Mouse (Mus musculus): ENCODE measurements around the gene Plxdc1.

Plxdc1 gene

GRCm38 (mm10) chr11:97985727-97986677 lies at the start of gene Plxdc1:
TSS of gene Plxdc1 (minus strand) at chr11:97986444.
- peak; percentile 31 for DNase-seq (ENCODE audit: low spot score)

GRCm38 (mm10) chr11:98035977-98036377 lies 49.7 kb upstream of the Plxdc1 start:
- no peak for DNase-seq (ENCODE audit: low spot score)

GRCm38 (mm10) chr11:98034840-98035239 lies 48.6 kb upstream of the Plxdc1 start:
- no peak for DNase-seq (ENCODE audit: low spot score)

- no peak for DNase-seq (ENCODE audit: low spot score)
Measured at GRCm38 (mm10) chr11:98034061-98034460, 47.8 kb upstream of the Plxdc1 start.

DNA sequence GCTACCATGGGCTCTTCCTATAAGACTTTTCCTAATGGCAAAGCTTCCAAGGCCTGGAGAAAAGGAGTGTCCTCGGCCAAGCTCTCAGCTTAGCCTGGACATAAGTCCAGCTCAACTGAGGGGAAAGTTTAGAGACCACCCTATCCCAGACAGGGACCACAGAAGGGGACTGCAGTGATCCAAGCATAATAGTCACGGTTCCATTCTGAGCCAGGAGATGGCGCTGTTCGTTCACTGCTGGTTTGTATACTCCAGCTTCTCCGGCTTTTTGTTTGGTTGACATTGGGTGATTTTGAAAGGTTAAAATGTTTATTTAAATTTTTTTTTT lies 45.2 kb upstream of the Plxdc1 start:
- DNase-seq (ENCODE audit: low spot score), result peak; percentile 48

DNA sequence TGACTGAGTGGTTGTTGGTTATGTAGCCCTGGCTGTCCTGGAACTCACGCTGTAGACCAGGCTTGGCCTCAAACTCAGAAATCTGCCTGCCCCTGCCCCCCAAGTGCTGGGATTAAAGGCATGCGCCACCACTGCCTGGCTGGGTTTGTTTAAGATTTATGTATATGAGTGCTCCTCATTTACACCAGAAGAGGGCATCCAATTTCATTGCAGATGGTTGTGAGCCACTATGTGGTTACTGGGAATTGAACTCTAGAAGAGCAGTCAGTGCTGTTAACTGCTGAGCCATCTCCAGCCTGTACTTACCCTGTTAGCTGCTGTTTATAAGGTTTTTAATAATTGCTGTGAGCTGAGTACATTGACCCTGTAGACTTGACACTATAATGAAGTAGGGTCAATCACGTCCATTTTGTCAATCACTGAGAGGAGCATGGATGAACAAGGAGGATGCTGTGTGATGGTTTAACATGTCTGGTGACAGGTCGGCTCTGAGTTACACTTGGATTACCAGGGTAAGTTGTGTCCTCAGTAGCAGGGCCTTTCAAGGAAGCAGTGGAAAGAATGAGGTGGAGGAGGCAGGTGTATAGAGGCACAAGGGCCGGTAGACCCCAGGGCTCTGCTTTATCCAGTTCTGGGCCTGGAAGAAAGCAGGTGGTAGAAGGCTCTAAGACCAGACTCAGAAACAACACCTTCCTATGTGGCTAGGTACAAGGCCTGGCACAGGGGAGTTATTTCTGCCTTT lies 44.6 kb upstream of the Plxdc1 start:
- DNase-seq (ENCODE audit: low spot score), result no peak

GRCm38 (mm10) chr11:98027785-98028184 lies 41.5 kb upstream of the Plxdc1 start:
- no peak for DNase-seq (ENCODE audit: low spot score)

GRCm38 (mm10) chr11:98027297-98027688 lies 41.0 kb upstream of the Plxdc1 start:
- no peak for DNase-seq (ENCODE audit: low spot score)

GRCm38 (mm10) chr11:98026570-98027296 lies 40.5 kb upstream of the Plxdc1 start, which contains the start of gene Rpl19:
TSS of gene Rpl19 (plus strand) at chr11:98026710.
- peak; percentile 87 for DNase-seq (ENCODE audit: low spot score)

DNA sequence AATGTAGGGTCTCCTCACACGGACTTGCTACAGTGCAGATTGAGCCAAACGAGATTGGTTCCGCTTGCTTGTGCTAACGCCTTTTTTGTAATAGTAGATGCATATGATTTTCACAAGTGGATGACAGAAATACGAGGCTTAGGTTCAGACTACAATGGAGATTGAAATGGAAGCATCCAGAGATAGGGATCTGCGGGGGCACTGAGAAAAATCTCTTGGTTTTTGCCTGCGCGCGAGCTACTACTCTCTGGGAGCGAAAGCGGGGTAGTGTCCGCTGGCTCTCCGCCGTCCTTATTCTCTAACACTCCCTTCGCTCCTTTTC lies 40.0 kb upstream of the Plxdc1 start:
- DNase-seq (ENCODE audit: low spot score), result no peak

DNA sequence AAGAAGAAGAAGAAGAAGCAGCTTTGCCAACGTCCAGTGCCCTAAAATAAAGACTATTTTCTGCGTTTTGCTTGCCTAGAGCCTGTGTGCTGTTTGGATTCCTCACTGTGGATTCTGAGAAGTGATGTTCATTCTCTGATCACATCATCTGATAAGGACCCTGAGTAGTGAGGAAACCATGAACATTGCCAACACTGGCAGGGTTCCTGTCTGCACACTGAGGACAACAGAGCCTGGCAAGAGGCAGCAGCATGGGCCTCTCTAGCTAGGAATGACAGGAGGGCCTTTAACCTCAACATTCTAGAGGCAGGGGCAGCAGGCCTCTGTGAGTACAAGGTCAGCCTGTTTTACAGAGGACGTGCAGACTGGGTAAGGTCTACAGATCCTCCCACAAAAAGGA lies 38.3 kb upstream of the Plxdc1 start:
- no peak for DNase-seq (ENCODE audit: low spot score)

- DNase-seq (ENCODE audit: low spot score), result no peak
Measured at GRCm38 (mm10) chr11:98022555-98023371, 36.5 kb upstream of the Plxdc1 start, which contains the start of gene Cacnb1. TSS of gene Cacnb1 (minus strand) at chr11:98023034.

DNA sequence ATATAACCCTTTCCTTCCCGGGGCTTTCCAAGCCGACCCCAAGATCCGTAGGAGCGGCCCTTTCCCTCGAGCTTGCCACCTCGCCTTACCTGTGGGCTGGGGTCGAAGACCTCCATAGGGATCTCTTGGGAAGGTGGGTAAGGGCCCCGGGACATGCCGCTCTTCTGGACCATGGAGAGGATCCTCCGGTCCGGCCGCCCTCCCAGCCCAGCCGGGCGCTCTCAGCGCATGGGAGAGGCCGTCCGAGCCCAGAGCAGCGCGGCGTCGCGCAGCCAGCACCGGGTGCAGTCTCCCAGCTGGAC lies 36.0 kb upstream of the Plxdc1 start:
- DNase-seq (ENCODE audit: low spot score), result no peak

DNA sequence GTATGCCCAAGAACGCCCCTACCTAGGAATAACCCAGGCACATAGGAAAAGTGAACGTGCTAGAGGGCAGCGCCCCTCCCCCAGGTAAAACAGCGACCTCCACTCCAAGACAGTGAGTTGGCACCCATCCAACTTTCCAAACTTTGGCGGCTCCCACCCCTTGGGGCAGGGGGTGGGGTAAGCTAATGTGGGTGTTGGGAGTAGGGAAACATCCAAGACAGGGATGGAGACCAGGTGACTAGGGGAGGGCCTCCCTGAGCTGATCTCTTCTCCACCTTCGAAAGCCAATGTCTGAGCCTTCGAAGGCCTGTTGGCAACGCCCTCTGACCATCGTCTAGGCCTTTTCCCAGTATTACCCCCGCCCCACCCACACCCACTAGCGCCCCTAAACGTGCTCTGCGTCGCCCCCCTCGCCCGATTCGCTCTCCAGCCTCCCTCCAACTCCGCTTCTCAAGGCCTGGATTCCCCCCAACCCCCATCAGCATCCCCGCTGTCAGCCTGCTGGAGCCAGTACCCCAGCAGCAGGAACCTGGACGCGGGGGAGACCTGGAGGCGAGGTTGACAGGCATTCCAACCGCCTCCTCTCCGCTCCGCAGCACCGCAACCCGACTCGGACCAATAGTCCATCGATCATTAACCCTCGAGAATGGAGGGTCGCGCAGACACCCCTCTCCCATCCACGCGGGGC lies 35.5 kb upstream of the Plxdc1 start:
- DNase-seq (ENCODE audit: low spot score), result no peak

- no peak for DNase-seq (ENCODE audit: low spot score)
Measured at GRCm38 (mm10) chr11:98021118-98021517, 34.9 kb upstream of the Plxdc1 start.

GRCm38 (mm10) chr11:98020710-98021109 lies 34.5 kb upstream of the Plxdc1 start:
- DNase-seq (ENCODE audit: low spot score), result no peak

DNA sequence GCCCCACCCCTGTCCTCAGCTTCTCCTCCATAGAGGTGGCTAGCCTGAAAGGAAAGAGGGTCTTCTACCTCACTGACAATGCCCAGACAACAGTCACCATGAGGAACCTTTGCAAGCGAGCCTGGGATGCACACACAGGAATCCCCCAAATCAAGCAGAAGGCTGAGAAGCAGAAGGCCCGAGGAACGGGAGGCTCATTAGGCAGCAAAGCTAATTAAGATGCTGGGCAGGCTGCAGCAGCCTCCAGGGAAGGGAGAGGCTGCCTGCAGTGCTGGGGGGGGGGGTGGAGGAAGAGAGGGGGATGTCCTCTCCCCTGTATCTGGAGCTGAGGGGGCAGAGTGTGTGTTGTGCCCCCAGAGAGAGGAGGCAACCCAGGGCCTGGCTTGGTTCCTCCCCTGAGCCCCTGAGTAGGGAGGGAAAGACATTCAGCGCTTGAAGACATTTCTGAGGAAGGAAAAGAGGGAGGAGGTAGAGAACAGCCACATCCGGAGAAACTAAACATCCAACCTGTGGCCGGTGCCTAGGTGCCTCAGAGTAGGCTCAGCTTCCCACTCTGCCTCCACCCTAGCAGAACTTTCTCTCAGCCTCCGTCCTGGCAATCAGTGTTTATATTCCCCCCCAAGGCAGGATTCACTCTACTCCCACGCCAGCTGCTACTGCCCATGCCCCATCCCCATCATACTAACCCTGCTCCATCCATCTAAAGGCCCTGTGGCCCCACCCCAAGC lies 33.8 kb upstream of the Plxdc1 start:
- no peak for DNase-seq (ENCODE audit: low spot score)

DNA sequence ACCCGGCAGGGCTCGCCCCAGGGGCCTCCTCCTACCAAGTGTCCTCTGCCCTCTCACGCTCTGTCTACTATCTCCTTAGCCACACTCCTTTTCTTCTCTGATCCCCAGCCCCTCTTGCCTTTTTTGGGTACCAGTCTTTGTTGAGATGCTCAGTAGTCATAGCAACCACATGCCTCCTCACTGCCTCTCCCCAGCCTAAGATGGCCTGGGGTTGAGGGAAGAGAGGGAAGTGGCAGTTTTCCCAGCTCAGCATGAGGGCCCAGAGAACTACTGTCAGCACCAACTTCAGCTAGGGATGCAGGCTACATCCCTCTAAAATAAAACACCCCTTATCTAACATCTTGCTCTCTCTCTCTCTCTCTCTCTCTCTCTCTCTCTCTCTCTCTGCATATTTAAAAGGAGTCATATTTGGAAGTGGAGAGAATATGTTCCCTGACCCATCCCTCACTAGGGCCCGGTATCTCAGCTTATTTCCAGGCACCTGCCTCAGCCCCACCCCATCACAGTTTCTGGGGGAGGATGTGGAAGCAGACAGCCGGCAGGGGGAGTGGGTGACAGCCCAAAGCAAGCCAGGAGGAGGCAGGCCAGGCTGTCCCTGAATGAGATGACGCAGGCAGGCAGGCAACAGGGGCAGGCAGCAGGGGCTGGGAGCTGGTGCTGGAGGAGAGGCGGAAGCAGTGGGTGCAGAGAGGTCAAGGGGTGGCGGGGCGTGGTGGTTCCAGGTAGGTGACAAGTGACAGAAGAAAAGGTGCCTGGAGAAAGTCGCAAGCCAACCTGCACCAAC lies 32.8 kb upstream of the Plxdc1 start:
- DNase-seq (ENCODE audit: low spot score), result no peak

DNA sequence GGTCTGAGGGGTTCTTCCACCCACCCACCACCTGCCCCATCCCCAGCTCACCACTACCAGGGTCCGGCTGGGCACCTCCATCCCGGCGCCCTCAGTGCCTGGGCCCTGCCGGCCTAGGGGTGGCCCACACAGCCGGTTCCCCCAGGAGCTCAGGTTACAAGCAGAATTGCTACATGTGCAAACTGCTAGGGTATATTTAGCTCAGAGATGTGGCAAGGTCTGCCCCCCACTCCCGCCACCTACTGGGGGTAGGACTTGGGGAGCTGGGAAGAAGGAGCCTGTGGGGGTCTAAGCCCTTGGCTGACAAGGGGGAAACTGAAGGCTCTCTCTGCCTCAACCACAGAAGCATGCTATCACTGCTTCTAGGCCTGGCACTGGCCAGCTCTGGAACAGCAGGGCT lies 32.0 kb upstream of the Plxdc1 start:
- DNase-seq (ENCODE audit: low spot score), result no peak

DNA sequence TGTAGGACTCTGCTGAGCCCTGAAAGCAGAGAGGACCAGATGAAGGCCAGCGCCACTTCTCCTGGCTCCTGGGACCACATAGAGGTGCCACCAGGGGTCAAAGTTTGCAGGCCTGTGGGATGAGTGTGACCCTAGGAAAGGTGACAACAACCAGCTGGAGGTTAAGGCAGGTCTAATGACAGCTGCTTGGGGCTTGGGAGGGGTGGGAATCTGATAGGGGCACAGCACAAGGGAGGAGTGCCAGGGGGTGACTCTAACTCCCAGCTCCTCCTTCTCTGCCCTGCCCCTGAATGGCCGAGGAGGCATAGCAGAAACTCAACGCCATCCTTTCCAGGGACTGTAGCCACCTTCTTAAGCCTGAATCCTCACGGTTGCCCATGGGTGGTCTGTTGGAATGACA lies 30.6 kb upstream of the Plxdc1 start:
- no peak for DNase-seq (ENCODE audit: low spot score)
